Mouse (Mus musculus) midbrain, embryonic 15.5 days (tissue): Measurements from ENCODE around the gene Tceanc2. TPM values are rescaled to one million over a fixed set of nuclear protein-coding genes. Genes with fewer than 3 reads are reported as not detected.

Experiments used
- ATAC-seq: fragments of 200-750 bp; cut with Nextera tagmentation; replicated peaks from 2 replicates; pipeline ENCODE4 v1.8.0; 2017; ENCODE audit warnings: moderate TSS enrichment
- H3K27ac ChIP-seq: fragments of 300-500 bp; sonication (generic); 2 replicates; pipeline ENCODE4 v1.5.1; 2015; ENCODE audit warnings: mild to moderate bottlenecking, inconsistent platforms
- H3K27me3 ChIP-seq: fragments of 300-500 bp; sonication (generic); replicated peaks from 2 replicates; pipeline ENCODE4 v1.6.1; 2015; ENCODE audit warnings: inconsistent platforms
- H3K36me3 ChIP-seq: fragments of 300-500 bp; sonication (generic); replicated peaks from 2 replicates; pipeline ENCODE4 v1.6.1; 2015; ENCODE audit warnings: inconsistent platforms
- H3K4me1 ChIP-seq: fragments of 300-500 bp; sonication (generic); 2 replicates; pipeline ENCODE4 v1.6.1; 2015; ENCODE audit warnings: inconsistent platforms
- H3K4me2 ChIP-seq: fragments of 300-500 bp; sonication (generic); 2 replicates; pipeline ENCODE4 v1.6.1; 2015; ENCODE audit warnings: inconsistent platforms, mild to moderate bottlenecking, moderate library complexity
- H3K4me3 ChIP-seq: fragments of 300-500 bp; sonication (generic); 2 replicates; pipeline ENCODE4 v1.5.1; 2015; ENCODE audit warnings: mild to moderate bottlenecking, inconsistent platforms
- H3K9ac ChIP-seq: fragments of 300-500 bp; sonication (generic); 2 replicates; pipeline ENCODE4 v1.6.1; 2015; ENCODE audit warnings: mild to moderate bottlenecking, inconsistent platforms
- H3K9me3 ChIP-seq: fragments of 300-500 bp; sonication (generic); 2 replicates; pipeline ENCODE4 v1.6.1; 2016; ENCODE audit warnings: inconsistent platforms
- WGBS: fragments of 180-500 bp; shearing (Covaris S2); methylation state at CpG from one replicate; pipeline ENCODE4 v1.1.7; 2015; ENCODE audit warnings: mixed read lengths; 5-methylcytosine and 5-hydroxymethylcytosine counted together
- polyA plus RNA-seq: library from polyadenylated mRNA; unstranded; fragments of >200 nt; fragmentation: Nextera tagmentation; extraction: Ambion mirVana; gene quantifications from 2 replicates; pipeline ENCODE4 v1.2.1, GENCODE M21; 2015

Gene Tceanc2
- polyA plus RNA-seq, 1 experiment from 2014 or later: 24.3 TPM

DNA sequence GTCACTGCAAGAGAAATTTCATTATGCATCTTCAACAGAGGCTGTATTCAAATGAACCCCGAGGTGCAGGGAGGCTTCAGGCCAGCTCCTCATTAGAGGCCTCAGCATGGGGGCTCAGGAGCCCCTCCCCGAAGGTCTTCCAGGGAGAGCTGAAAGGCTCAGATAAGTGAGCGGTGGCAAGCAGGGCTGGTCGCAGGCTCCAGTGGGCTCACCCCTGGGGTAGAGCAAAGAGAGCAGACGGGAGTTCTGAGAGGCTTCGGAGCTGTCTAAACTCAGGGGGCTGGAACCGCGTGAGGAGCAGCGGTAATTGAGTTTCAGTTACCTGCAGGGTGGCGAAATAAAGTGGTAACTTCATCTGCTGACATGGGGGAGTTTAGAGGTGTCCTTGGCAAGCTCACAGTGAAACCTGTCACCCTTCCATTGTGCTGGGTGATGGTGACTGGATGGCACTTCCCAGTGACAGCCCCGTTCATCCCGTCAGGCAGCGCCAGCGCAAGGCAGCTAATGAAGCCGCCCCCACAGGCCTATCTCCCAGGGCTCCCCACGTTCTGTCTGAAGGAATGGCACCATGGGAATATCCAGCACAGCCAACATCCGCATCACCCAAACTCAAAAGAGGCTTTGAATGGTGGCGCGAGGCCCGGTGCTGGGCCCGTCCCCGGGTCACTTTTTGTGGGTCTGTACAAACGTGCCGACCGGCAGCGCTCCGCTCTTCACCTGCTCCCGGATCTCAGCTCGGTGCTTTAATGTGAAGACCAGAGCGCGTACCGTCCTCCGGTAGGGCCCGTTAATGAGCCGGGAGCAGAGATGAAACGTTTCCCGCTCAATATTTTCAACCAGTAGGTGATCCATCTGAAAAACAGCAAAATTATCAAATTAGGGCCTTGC is 39.7 kb downstream of the Tceanc2 start:
- Histone ChIP-seq H3K9ac (no peak overlapping the region), H3K27me3 (no peaks in the 10 kb centered on the region), H3K9me3 (no peaks in the 10 kb centered on the region), H3K36me3 (no peaks in the 10 kb centered on the region), H3K4me3 (no peak overlapping the region), H3K4me1 (peaks cover 56% of the 10 kb centered on the region), H3K27ac (peak overlapping the region; percentile 76), H3K4me2 (peak overlapping the region; percentile 12; the same call in 1 of the 2 replicates)
- WGBS: 18% methylated on average over 37 of the region's 37 CpGs
- peak; percentile 74 for ATAC-seq

DNA sequence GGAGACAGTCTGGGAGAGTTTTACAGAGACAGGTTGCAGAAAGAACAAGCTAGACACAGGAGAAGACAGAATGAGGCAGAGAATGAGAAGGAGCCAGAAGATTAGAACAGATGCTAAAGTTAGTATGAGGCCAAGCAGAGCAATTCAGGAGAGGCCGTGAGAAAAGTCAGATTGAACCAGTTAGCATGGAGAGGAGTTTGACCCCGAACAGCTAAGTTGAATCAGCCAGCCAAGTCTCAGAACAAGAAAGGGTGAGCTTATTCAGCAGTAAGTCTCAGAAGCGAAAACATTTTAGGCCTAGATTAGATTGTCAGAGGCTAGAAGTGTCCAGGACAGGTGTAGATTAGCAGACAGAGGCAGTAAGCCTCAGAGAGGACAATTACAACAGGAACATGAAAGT is 42.4 kb downstream of the Tceanc2 start:
- Histone ChIP-seq H3K9ac (no peak overlapping the region), H3K4me3 (no peak overlapping the region), H3K4me1 (peaks cover 52% of the 10 kb centered on the region), H3K27ac (no peak overlapping the region), H3K36me3 (no peaks in the 10 kb centered on the region), H3K27me3 (no peaks in the 10 kb centered on the region), H3K9me3 (no peaks in the 10 kb centered on the region), H3K4me2 (no peak overlapping the region)
- 51% methylated on average over 3 of the region's 3 CpGs for WGBS
- ATAC-seq: no peak

DNA sequence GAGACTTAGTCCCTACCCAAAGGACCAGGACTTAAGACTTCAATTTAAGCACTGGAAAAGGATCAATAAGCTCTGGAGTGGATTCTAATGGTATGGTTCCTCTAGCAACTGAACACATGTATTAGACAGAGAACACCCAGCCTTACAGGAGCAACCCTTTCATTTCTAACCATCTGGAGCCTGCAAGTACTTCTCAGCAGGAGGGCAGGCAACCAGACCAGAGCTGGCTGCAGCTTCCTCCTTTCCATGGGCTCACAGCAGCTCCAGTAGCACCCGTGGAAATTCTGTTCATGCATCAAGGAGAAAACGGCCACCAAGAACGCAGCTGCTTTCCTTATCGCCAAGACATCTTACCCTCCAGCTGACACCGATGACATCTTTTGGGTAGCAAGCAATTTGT is 43.3 kb downstream of the Tceanc2 start:
- H3K4me3 ChIP-seq: no peak overlapping the region
- WGBS: 73% methylated on average over 5 of the region's 5 CpGs
- H3K9me3 ChIP-seq: no peaks in the 10 kb centered on the region
- no peak overlapping the region for H3K27ac ChIP-seq
- H3K36me3 ChIP-seq: no peaks in the 10 kb centered on the region
- no peak overlapping the region for H3K4me2 ChIP-seq
- no peaks in the 10 kb centered on the region for H3K27me3 ChIP-seq
- ATAC-seq: no peak
- H3K9ac ChIP-seq: no peak overlapping the region
- H3K4me1 ChIP-seq: peaks cover 53% of the 10 kb centered on the region

GRCm38 (mm10) chr4:107134891-107135290 is 44.0 kb downstream of the Tceanc2 start:
- ATAC-seq: no peak
- H3K9ac ChIP-seq: no peak overlapping the region
- H3K27me3 ChIP-seq: no peaks in the 10 kb centered on the region
- 89% methylated on average over 3 of the region's 3 CpGs for WGBS
- no peak overlapping the region for H3K27ac ChIP-seq
- no peaks in the 10 kb centered on the region for H3K9me3 ChIP-seq
- no peaks in the 10 kb centered on the region for H3K36me3 ChIP-seq
- H3K4me1 ChIP-seq: peaks cover 51% of the 10 kb centered on the region
- H3K4me3 ChIP-seq: no peak overlapping the region
- H3K4me2 ChIP-seq: no peak overlapping the region

DNA sequence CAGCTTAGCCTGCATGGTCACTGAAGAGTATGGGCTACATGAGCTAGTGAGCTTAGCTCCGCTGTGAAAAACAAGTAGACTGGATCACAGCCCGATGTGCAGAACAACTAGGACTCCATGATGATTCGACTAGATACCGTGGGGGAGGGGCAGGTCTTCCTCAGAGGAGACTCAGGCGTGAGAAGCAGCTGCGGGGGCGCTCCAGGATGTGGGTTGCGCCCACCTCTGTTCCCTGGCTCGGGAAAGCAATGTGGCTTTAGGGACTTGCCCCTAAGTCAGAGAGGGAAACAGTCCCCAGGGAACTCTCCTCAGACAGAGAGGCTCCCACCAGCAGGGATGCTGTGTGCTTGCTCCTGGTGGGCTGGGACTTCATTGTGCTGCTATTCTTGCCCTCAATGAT is 48.4 kb downstream of the Tceanc2 start:
- ATAC-seq: no peak
- 19% methylated on average over 9 of the region's 9 CpGs for WGBS
- Histone ChIP-seq H3K4me3 (no peak overlapping the region), H3K4me1 (peaks cover 32% of the 10 kb centered on the region), H3K27ac (no peak overlapping the region), H3K27me3 (no peaks in the 10 kb centered on the region), H3K9ac (no peak overlapping the region), H3K9me3 (no peaks in the 10 kb centered on the region), H3K4me2 (no peak overlapping the region), H3K36me3 (no peaks in the 10 kb centered on the region)

- Histone ChIP-seq H3K9me3 (no peaks in the 10 kb centered on the region), H3K4me3 (no peak overlapping the region), H3K27me3 (no peaks in the 10 kb centered on the region), H3K9ac (no peak overlapping the region), H3K4me2 (no peak overlapping the region), H3K27ac (no peak overlapping the region), H3K4me1 (peaks cover 27% of the 10 kb centered on the region), H3K36me3 (no peaks in the 10 kb centered on the region)
- no peak for ATAC-seq
- 72% methylated on average over 8 of the region's 8 CpGs for WGBS
Observed at GRCm38 (mm10) chr4:107129373-107129772, 49.5 kb downstream of the Tceanc2 start.

GRCm38 (mm10) chr4:107127901-107128669 is 50.8 kb downstream of the Tceanc2 start:
- 9% methylated on average over 13 of the region's 13 CpGs for WGBS
- peak; percentile 77 for ATAC-seq
- H3K9ac ChIP-seq: no peak overlapping the region
- peaks cover 27% of the 10 kb centered on the region for H3K4me1 ChIP-seq
- peak overlapping the region; percentile 37 for H3K27ac ChIP-seq
- H3K36me3 ChIP-seq: no peaks in the 10 kb centered on the region
- no peak overlapping the region for H3K4me3 ChIP-seq
- no peaks in the 10 kb centered on the region for H3K9me3 ChIP-seq
- H3K4me2 ChIP-seq: no peak overlapping the region
- no peaks in the 10 kb centered on the region for H3K27me3 ChIP-seq

- H3K27ac ChIP-seq: 0 out of 2 replicates have a peak overlapping the region, but pooled peaks have one; percentile 29
- H3K36me3 ChIP-seq: no peaks in the 10 kb centered on the region
- H3K27me3 ChIP-seq: no peaks in the 10 kb centered on the region
- H3K4me1 ChIP-seq: peaks cover 27% of the 10 kb centered on the region
- no peaks in the 10 kb centered on the region for H3K9me3 ChIP-seq
- no peak overlapping the region for H3K4me3 ChIP-seq
- 36% methylated on average over 13 of the region's 13 CpGs for WGBS
- ATAC-seq: 0 out of 2 replicates have a peak, but pooled peaks have one; percentile 24
- no peak overlapping the region for H3K9ac ChIP-seq
- no peak overlapping the region for H3K4me2 ChIP-seq
Observed at GRCm38 (mm10) chr4:107126891-107127524, 51.9 kb downstream of the Tceanc2 start.

DNA sequence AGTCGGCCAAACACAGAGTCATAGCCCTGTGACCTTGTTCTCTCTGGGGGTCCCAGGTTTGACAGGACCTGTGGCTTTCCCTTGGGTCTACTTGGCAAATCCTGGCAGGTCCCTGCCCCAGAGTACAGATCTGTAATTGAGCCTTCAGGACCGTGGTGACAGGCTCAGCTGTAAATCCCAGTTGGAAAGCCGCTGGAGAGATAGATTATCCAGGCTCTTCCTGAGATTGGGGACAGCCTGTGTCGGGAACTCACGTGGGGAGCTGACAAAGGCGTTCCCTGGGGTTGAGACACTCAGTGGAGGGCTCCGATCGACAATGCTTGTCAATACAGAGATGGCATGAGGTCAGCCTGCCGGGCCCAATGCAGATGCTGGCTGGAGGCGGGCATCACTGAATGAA is 52.5 kb downstream of the Tceanc2 start:
- Histone ChIP-seq H3K4me3 (no peak overlapping the region), H3K4me1 (peaks cover 30% of the 10 kb centered on the region), H3K9me3 (no peaks in the 10 kb centered on the region), H3K27ac (no peak overlapping the region), H3K4me2 (no peak overlapping the region), H3K36me3 (no peaks in the 10 kb centered on the region), H3K27me3 (no peaks in the 10 kb centered on the region), H3K9ac (no peak overlapping the region)
- 28% methylated on average over 10 of the region's 10 CpGs for WGBS
- ATAC-seq: no peak

DNA sequence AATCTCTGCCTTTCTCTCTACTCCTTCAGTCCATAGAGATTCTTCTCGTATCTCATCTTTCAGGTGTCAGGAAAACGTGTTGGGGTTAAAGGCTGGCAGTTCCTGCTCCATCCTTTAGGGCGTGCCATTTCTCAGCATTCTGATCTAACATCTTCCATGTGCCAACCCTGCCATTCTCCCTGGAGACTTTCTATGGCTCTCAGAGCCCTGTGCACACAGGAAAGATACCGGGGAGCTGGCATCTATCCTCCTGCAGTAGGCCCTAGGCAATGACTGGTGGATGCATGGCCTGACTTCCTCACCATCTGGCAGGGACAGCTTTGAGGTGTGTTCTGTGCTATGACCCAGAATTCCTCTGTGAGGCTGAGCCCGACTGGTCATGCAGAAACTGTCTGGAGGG is 53.8 kb downstream of the Tceanc2 start:
- no peak for ATAC-seq
- H3K4me2 ChIP-seq: no peak overlapping the region
- no peak overlapping the region for H3K27ac ChIP-seq
- no peak overlapping the region for H3K4me3 ChIP-seq
- peaks cover 27% of the 10 kb centered on the region for H3K4me1 ChIP-seq
- WGBS: 53% methylated on average over 5 of the region's 5 CpGs
- H3K36me3 ChIP-seq: no peaks in the 10 kb centered on the region
- H3K9ac ChIP-seq: no peak overlapping the region
- H3K9me3 ChIP-seq: no peaks in the 10 kb centered on the region
- H3K27me3 ChIP-seq: no peaks in the 10 kb centered on the region

- H3K27ac ChIP-seq: no peak overlapping the region
- no peaks in the 10 kb centered on the region for H3K27me3 ChIP-seq
- 68% methylated on average over 7 of the region's 7 CpGs for WGBS
- no peaks in the 10 kb centered on the region for H3K36me3 ChIP-seq
- no peak overlapping the region for H3K4me2 ChIP-seq
- no peak for ATAC-seq
- H3K4me3 ChIP-seq: no peak overlapping the region
- no peaks in the 10 kb centered on the region for H3K9me3 ChIP-seq
- no peak overlapping the region for H3K9ac ChIP-seq
- H3K4me1 ChIP-seq: peaks cover 27% of the 10 kb centered on the region
Observed at GRCm38 (mm10) chr4:107124376-107124775, 54.5 kb downstream of the Tceanc2 start.
